Comparison of ENCODE assay signal across 29 mouse cellular contexts in genomic region chr4:88163511-88164247, GRCm38 (mm10).
DNase-seq lines count a peak whose midpoint lies in the region; ATAC-seq and TF ChIP-seq lines count a peak whose summit lies in the region.
"Had no signal": no experiment of that assay in that cellular context is flagged by ENCODE, and none has a peak within 500 bp of the region (broad histone marks: within the 10 kb centered on the region; RNA-seq: fewer than 3 reads in every experiment).

No protein-coding gene starts in this region.

- ATAC-seq in hindbrain, embryonic 13.5 days (ENCODE audit: low FRiP score) = peak; percentile 73; the same call in 1 of the 2 replicates
- no peak for ATAC-seq in hindbrain, postnatal 0 days
- ATAC-seq in midbrain, embryonic 13.5 days = peak; percentile 86
- ATAC-seq in neural tube, embryonic 13.5 days (ENCODE audit: low read depth) = peak; percentile 75
- ATAC-seq: activated CD4-positive, CD25-positive, alpha-beta regulatory T cell, adult 4 months had no signal

- H3K9ac ChIP-seq in hindbrain, embryonic 13.5 days = 0 out of 2 replicates have a peak overlapping the region, but pooled peaks have one; percentile 29
- no peak overlapping the region for H3K9ac ChIP-seq in hindbrain, postnatal 0 days (replicated peaks; ENCODE audit: low read length)
- H3K9ac ChIP-seq in midbrain, embryonic 13.5 days (replicated peaks) = no peak overlapping the region; the same call in 1 of the 2 replicates
- no peak overlapping the region for H3K9ac ChIP-seq in neural tube, embryonic 13.5 days
- H3K9ac ChIP-seq: embryonic facial prominence, embryonic 15.5 days; limb, embryonic 15.5 days; liver, embryonic 14.5 days; lung, embryonic 14.5 days; stomach, embryonic 15.5 days had no signal

- H3K4me1 ChIP-seq in hindbrain, embryonic 13.5 days (replicated peaks) = peaks cover 22% of the 10 kb centered on the region
- H3K4me1 ChIP-seq in hindbrain, postnatal 0 days (ENCODE audit: insufficient read depth, low read length) = 0 out of 2 replicates have a peak, but pooled peaks cover 4% of the 10 kb centered on the region
- peaks cover 37% of the 10 kb centered on the region for H3K4me1 ChIP-seq in midbrain, embryonic 13.5 days (replicated peaks)
- peaks cover 26% of the 10 kb centered on the region for H3K4me1 ChIP-seq in neural tube, embryonic 13.5 days (replicated peaks)
- H3K4me1 ChIP-seq: embryonic facial prominence, embryonic 15.5 days; limb, embryonic 15.5 days; stomach, embryonic 15.5 days had no signal

- no peak for TF ChIP-seq CTCF in hindbrain, postnatal 0 days (IDR thresholded peaks at IDR 0.05; ENCODE audit: low read depth)
- TF ChIP-seq CTCF in gastrocnemius, adult 2 months (IDR thresholded peaks at IDR 0.05) = no peak

- H3K27me3 ChIP-seq in hindbrain, embryonic 13.5 days = no peaks in the 10 kb centered on the region
- no peaks in the 10 kb centered on the region for H3K27me3 ChIP-seq in hindbrain, postnatal 0 days (ENCODE audit: insufficient read depth, low read length)
- no peaks in the 10 kb centered on the region for H3K27me3 ChIP-seq in midbrain, embryonic 13.5 days
- H3K27me3 ChIP-seq in neural tube, embryonic 13.5 days = no peaks in the 10 kb centered on the region
- H3K27me3 ChIP-seq: embryonic facial prominence, embryonic 15.5 days; limb, embryonic 15.5 days; megakaryocyte, embryonic 14.5 days; stomach, embryonic 15.5 days had no signal

- H3K4me3 ChIP-seq in hindbrain, embryonic 13.5 days = no peak overlapping the region
- no peak overlapping the region for H3K4me3 ChIP-seq in hindbrain, postnatal 0 days (ENCODE audit: low read length)
- no peak overlapping the region for H3K4me3 ChIP-seq in midbrain, embryonic 13.5 days (replicated peaks)
- no peak overlapping the region for H3K4me3 ChIP-seq in neural tube, embryonic 13.5 days
- H3K4me3 ChIP-seq in gastrocnemius, adult 2 months = no peak overlapping the region
- H3K4me3 ChIP-seq: embryonic facial prominence, embryonic 15.5 days; left cerebral cortex, adult 2 months; limb, embryonic 15.5 days; megakaryocyte, embryonic 14.5 days; stomach, embryonic 15.5 days had no signal

- 27% methylated on average over 13 of the region's 13 CpGs for WGBS in hindbrain, embryonic 13.5 days
- 38% methylated on average over 13 of the region's 13 CpGs for WGBS in hindbrain, postnatal 0 days
- 41% methylated on average over 13 of the region's 13 CpGs for WGBS in midbrain, embryonic 13.5 days
- 40% methylated on average over 13 of the region's 13 CpGs for WGBS in neural tube, embryonic 13.5 days

- peak overlapping the region; percentile 49; the same call in 1 of the 2 replicates for H3K27ac ChIP-seq in hindbrain, embryonic 13.5 days
- no peak overlapping the region for H3K27ac ChIP-seq in hindbrain, postnatal 0 days
- H3K27ac ChIP-seq in midbrain, embryonic 13.5 days = peak overlapping the region; percentile 76
- peak overlapping the region; percentile 35 for H3K27ac ChIP-seq in neural tube, embryonic 13.5 days (replicated peaks)
- H3K27ac ChIP-seq in gastrocnemius, adult 2 months = no peak overlapping the region
- H3K27ac ChIP-seq: embryonic facial prominence, embryonic 15.5 days; left cerebral cortex, adult 2 months; limb, embryonic 15.5 days; liver, embryonic 14.5 days; stomach, embryonic 15.5 days had no signal

- H3K36me3 ChIP-seq in hindbrain, embryonic 13.5 days = no peaks in the 10 kb centered on the region
- no peaks in the 10 kb centered on the region for H3K36me3 ChIP-seq in hindbrain, postnatal 0 days (ENCODE audit: insufficient read depth, low read length)
- H3K36me3 ChIP-seq in midbrain, embryonic 13.5 days = no peaks in the 10 kb centered on the region
- H3K36me3 ChIP-seq in neural tube, embryonic 13.5 days = no peaks in the 10 kb centered on the region
- H3K36me3 ChIP-seq: embryonic facial prominence, embryonic 15.5 days; limb, embryonic 15.5 days; stomach, embryonic 15.5 days had no signal

- intact Hi-C loops in gastrocnemius, adult 2 months (cut with DNase I) = no loop called here

- H3K4me2 ChIP-seq in hindbrain, embryonic 13.5 days = peak overlapping the region; percentile 10; the same call in 1 of the 2 replicates
- no peak overlapping the region for H3K4me2 ChIP-seq in hindbrain, postnatal 0 days (ENCODE audit: low read depth, low read length)
- H3K4me2 ChIP-seq in midbrain, embryonic 13.5 days (replicated peaks) = peak overlapping the region; percentile 24
- no peak overlapping the region for H3K4me2 ChIP-seq in neural tube, embryonic 13.5 days
- H3K4me2 ChIP-seq: embryonic facial prominence, embryonic 15.5 days; heart, embryonic 11.5 days; limb, embryonic 15.5 days; lung, embryonic 14.5 days; stomach, embryonic 15.5 days had no signal

- no peaks in the 10 kb centered on the region for H3K9me3 ChIP-seq in hindbrain, embryonic 13.5 days
- no peaks in the 10 kb centered on the region for H3K9me3 ChIP-seq in hindbrain, postnatal 0 days (ENCODE audit: low read length)
- H3K9me3 ChIP-seq in midbrain, embryonic 13.5 days = no peaks in the 10 kb centered on the region
- H3K9me3 ChIP-seq in neural tube, embryonic 13.5 days = no peaks in the 10 kb centered on the region
- H3K9me3 ChIP-seq: embryonic facial prominence, embryonic 15.5 days; limb, embryonic 15.5 days; megakaryocyte, embryonic 14.5 days; stomach, embryonic 15.5 days had no signal

- DNase-seq in embryo, embryonic 11 days = peak; percentile 14
- no peak for DNase-seq in embryo, embryonic 9.5 days (ENCODE audit: extremely low spot score)
- DNase-seq in hindbrain, postnatal 0 days (ENCODE audit: low spot score) = no peak
- no peak for DNase-seq in gastrocnemius, adult 2 months
- DNase-seq in kidney, adult 11 months = no peak
- DNase-seq: adrenal gland, adult 8-10 months; cerebellum, adult 8-10 months; cerebellum, postnatal 36 days; gastrocnemius, postnatal 14 days; heart, adult 11 months; heart, postnatal 10 days; kidney, adult 2 months; kidney, postnatal 10 days; left cerebral cortex, postnatal 4 days; lung, embryonic 14.5 days; lung, postnatal 36 days; right cerebral cortex, postnatal 4 days; thymus, postnatal 36 days had no signal

Comparison
In these comparisons a context has a peak if more than half of its experiments do, and no peak if none do; other contexts are left out.
1. H3K27ac ChIP-seq: peak in hindbrain, embryonic 13.5 days (single experiment), midbrain, embryonic 13.5 days (single experiment) and neural tube, embryonic 13.5 days (single experiment); none in hindbrain, postnatal 0 days (single experiment) and gastrocnemius, adult 2 months (single experiment).
2. H3K4me2 ChIP-seq: peak in hindbrain, embryonic 13.5 days (single experiment) and midbrain, embryonic 13.5 days (single experiment); none in hindbrain, postnatal 0 days (single experiment) and neural tube, embryonic 13.5 days (single experiment).